Comparison of ENCODE assay signal across 29 mouse cellular contexts in the genomic region with DNA sequence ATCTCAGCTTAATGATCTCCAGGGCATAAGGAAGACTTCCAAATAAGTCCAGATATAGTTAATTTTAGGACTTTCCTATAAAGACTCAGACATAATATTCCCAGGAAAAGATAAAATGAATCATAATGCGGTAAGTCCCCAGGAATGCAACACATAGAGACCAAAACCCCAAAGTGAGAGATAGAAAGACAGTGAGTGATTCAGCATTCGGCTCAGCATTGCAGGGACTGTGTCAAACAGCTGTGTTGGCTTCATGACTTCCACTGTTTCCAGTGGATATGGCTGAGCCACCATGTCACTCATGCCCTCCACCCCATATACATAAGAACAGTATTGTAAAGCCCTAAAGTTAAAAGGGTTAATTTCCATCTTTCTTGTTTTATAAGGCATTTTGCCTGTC.
DNase-seq lines count a peak whose midpoint lies in the region; ATAC-seq and TF ChIP-seq lines count a peak whose summit lies in the region.
"Had no signal": no experiment of that assay in that cellular context is flagged by ENCODE, and none has a peak within 500 bp of the region (broad histone marks: within the 10 kb centered on the region; RNA-seq: fewer than 3 reads in every experiment).

No protein-coding gene starts in this region.

- TF ChIP-seq CTCF in embryonic fibroblast, embryonic 13.5 days (IDR thresholded peaks at IDR 0.05; ENCODE audit: borderline replicate concordance, insufficient read depth, low read length) = no peak

- no peak overlapping the region for H3K9ac ChIP-seq in kidney, embryonic 14.5 days (ENCODE audit: low read depth, low read length)
- H3K9ac ChIP-seq: embryonic facial prominence, embryonic 13.5 days; forebrain, embryonic 13.5 days; hindbrain, embryonic 14.5 days had no signal

- peaks cover 4% of the 10 kb centered on the region for H3K4me1 ChIP-seq in embryonic fibroblast, embryonic 13.5 days (ENCODE audit: control insufficient read depth, insufficient read depth, low read length)
- no peaks in the 10 kb centered on the region for H3K4me1 ChIP-seq in kidney, embryonic 14.5 days (ENCODE audit: control insufficient read depth, insufficient read depth, low read length)
- H3K4me1 ChIP-seq: embryonic facial prominence, embryonic 10.5 days; embryonic facial prominence, embryonic 13.5 days; forebrain, embryonic 10.5 days; forebrain, embryonic 13.5 days had no signal

- no peak overlapping the region for H3K4me3 ChIP-seq in embryonic fibroblast, embryonic 13.5 days (ENCODE audit: insufficient read depth, low read length)
- no peak overlapping the region for H3K4me3 ChIP-seq in kidney, embryonic 14.5 days (ENCODE audit: low read length)
- H3K4me3 ChIP-seq: embryonic facial prominence, embryonic 10.5 days; embryonic facial prominence, embryonic 13.5 days; forebrain, embryonic 10.5 days; forebrain, embryonic 13.5 days; gastrocnemius, adult 2 months had no signal

- peak overlapping the region; percentile 91 for H3K27ac ChIP-seq in embryonic fibroblast, embryonic 13.5 days (ENCODE audit: insufficient read depth, low read length)
- no peak overlapping the region for H3K27ac ChIP-seq in kidney, embryonic 14.5 days (ENCODE audit: low read depth, low read length)
- H3K27ac ChIP-seq: embryonic facial prominence, embryonic 10.5 days; embryonic facial prominence, embryonic 13.5 days; forebrain, embryonic 10.5 days; forebrain, embryonic 13.5 days; gastrocnemius, adult 2 months; hindbrain, embryonic 14.5 days; hindbrain, postnatal 0 days had no signal

- DNase-seq in 3T3-L1 (ENCODE audit: low read depth, low spot score) = peak; percentile 83
- DNase-seq in Muller cell, postnatal 12 days (ENCODE audit: inconsistent ontology term) = peak; percentile 19
- no peak for DNase-seq in ovary, postnatal 36 days (ENCODE audit: low spot score)
- no peak for DNase-seq in cerebellum, adult 9-10 months
- DNase-seq: adrenal gland, adult 2 months; adrenal gland, postnatal 14 days; B cell, adult 2 months; cerebellum, adult 11-12 months; cerebellum, adult 8-10 months; cerebellum, postnatal 14 days; embryo, embryonic 11 days; gastrocnemius, adult 2 months; gastrocnemius, postnatal 14 days; heart, adult 11 months; heart, postnatal 36 days; kidney, adult 18-20 months had no signal

- no peaks in the 10 kb centered on the region for H3K9me3 ChIP-seq in kidney, embryonic 14.5 days (ENCODE audit: control insufficient read depth, low read length)
- H3K9me3 ChIP-seq: embryonic facial prominence, embryonic 10.5 days; embryonic facial prominence, embryonic 13.5 days; forebrain, embryonic 10.5 days; forebrain, embryonic 13.5 days had no signal

- no peak for TF ChIP-seq POLR2A in embryonic fibroblast, embryonic 13.5 days (IDR thresholded peaks at IDR 0.05; ENCODE audit: low read depth, low read length)

- ATAC-seq in kidney, embryonic 14.5 days (ENCODE audit: low FRiP score, low TSS enrichment) = no peak
- ATAC-seq: CD4-positive, CD25-positive, alpha-beta regulatory T cell, adult 4 months; forebrain, embryonic 13.5 days; forebrain, embryonic 16.5 days; hindbrain, postnatal 0 days; inflammation-experienced regulatory T-cells, adult 6 months; intestine, embryonic 16.5 days had no signal

- H3K36me3 ChIP-seq in kidney, embryonic 14.5 days (ENCODE audit: control insufficient read depth, insufficient read depth, low read length) = no peaks in the 10 kb centered on the region
- H3K36me3 ChIP-seq: embryonic facial prominence, embryonic 10.5 days; embryonic facial prominence, embryonic 13.5 days; forebrain, embryonic 10.5 days had no signal

- H3K4me2 ChIP-seq in kidney, embryonic 14.5 days (replicated peaks; ENCODE audit: low read depth, low read length) = no peak overlapping the region
- H3K4me2 ChIP-seq: embryonic facial prominence, embryonic 13.5 days; forebrain, embryonic 13.5 days; heart, embryonic 11.5 days; hindbrain, embryonic 14.5 days had no signal

- no peaks in the 10 kb centered on the region for H3K27me3 ChIP-seq in kidney, embryonic 14.5 days (ENCODE audit: control insufficient read depth, insufficient read depth, low read length)
- H3K27me3 ChIP-seq: embryonic facial prominence, embryonic 13.5 days; forebrain, embryonic 13.5 days had no signal

- WGBS in kidney, embryonic 14.5 days = 97% methylated on average over 2 of the region's 2 CpGs

Comparison
In these comparisons a context has a peak if more than half of its experiments do, and no peak if none do; other contexts are left out.
1. DNase-seq: peak in 3T3-L1 (single experiment) and Muller cell, postnatal 12 days (single experiment); none in ovary, postnatal 36 days (single experiment) and cerebellum, adult 9-10 months (single experiment).